Mouse (Mus musculus): ENCODE results near the gene Cox7a1. TPM values are rescaled to one million over a fixed set of nuclear protein-coding genes. Genes with fewer than 3 reads are reported as not detected.

Cox7a1 gene
- 3.5 TPM in 2 replicates for polyA plus RNA-seq (2012; rRNA removed)
- polyA plus RNA-seq (2014; fragmentation: Nextera tagmentation; extraction: Ambion mirVana), result 5.5 and 7.0 TPM in 2 replicates

GRCm38 (mm10) chr7:30183879-30184289 lies at the start of gene Cox7a1:
Gene Cox7a1 (plus strand): TSS chr7:30184144.
- peaks cover 23% of the 10 kb centered on the region for H3K36me3 ChIP-seq (replicated peaks; ENCODE audit: control insufficient read depth, insufficient read depth, low read depth)
- DNase-seq (ENCODE audit: low read depth in 3 of 3, low spot score in 3 of 3) (peak; percentile 82 to 92 (median 87)), ATAC-seq (ENCODE audit: insufficient read depth) (peak; percentile 88)
- H3K4me3 ChIP-seq (ENCODE audit: insufficient read depth in 1 of 2, low read depth in 2 of 2, low read length in 2 of 2), result peak within 1 kb of the TSS; percentile 25 to 45
- H3K4me1 ChIP-seq (replicated peaks; ENCODE audit: control insufficient read depth in 2 of 2, insufficient read depth in 2 of 2, low read length in 1 of 2), result peaks cover 0 to 9% of the 10 kb centered on the region in 2 experiments; a peak in 2 of 4 replicates
- H3K4me2 ChIP-seq (ENCODE audit: low read depth), result peak within 1 kb of the TSS; percentile 64
- TF ChIP-seq CTCF (IDR thresholded peaks at IDR 0.05; ENCODE audit: low read depth) (no peak), EP300 (IDR thresholded peaks at IDR 0.05; ENCODE audit: low read depth) (no peak)
- H3K27ac ChIP-seq, result no peak within 1 kb of the TSS
- WGBS (ENCODE audit: insufficient replicate concordance), result under 1% methylated on average over 11 of the region's 11 CpGs
- no peaks in the 10 kb centered on the region for H3K9me3 ChIP-seq (ENCODE audit: control insufficient read depth, low read length)
- H3K9ac ChIP-seq (replicated peaks), result peak within 1 kb of the TSS; percentile 34; the same call in 1 of the 2 replicates
- no peaks in the 10 kb centered on the region for H3K27me3 ChIP-seq (ENCODE audit: control insufficient read depth, insufficient read depth, low read length)

GRCm38 (mm10) chr7:30136826-30137225 lies 47.1 kb upstream of the Cox7a1 start:
- no peak overlapping the region for H3K27ac ChIP-seq
- H3K36me3 ChIP-seq (replicated peaks; ENCODE audit: control insufficient read depth, insufficient read depth, low read depth), result no peaks in the 10 kb centered on the region; the same call in none of the 2 replicates
- no peak overlapping the region for H3K4me3 ChIP-seq (ENCODE audit: insufficient read depth in 1 of 2, low read depth in 2 of 2, low read length in 2 of 2)
- no peaks in the 10 kb centered on the region; the same call in 1 of the 2 replicates for H3K9me3 ChIP-seq (ENCODE audit: control insufficient read depth, low read length)
- no peak overlapping the region for H3K4me2 ChIP-seq (ENCODE audit: low read depth)
- ATAC-seq (ENCODE audit: insufficient read depth) (no peak), DNase-seq (ENCODE audit: low read depth in 3 of 3, low spot score in 3 of 3) (no peak)
- no peaks in the 10 kb centered on the region for H3K27me3 ChIP-seq (ENCODE audit: control insufficient read depth, insufficient read depth, low read length)
- TF ChIP-seq CTCF (IDR thresholded peaks at IDR 0.05; ENCODE audit: low read depth) (no peak), EP300 (IDR thresholded peaks at IDR 0.05; ENCODE audit: low read depth) (no peak)
- WGBS (ENCODE audit: insufficient replicate concordance), result 84% methylated on average over 10 of the region's 10 CpGs
- no peaks in the 10 kb centered on the region for H3K4me1 ChIP-seq (replicated peaks; ENCODE audit: control insufficient read depth in 2 of 2, insufficient read depth in 2 of 2, low read length in 1 of 2)
- no peak overlapping the region for H3K9ac ChIP-seq (replicated peaks)

GRCm38 (mm10) chr7:30143170-30143554 lies 40.8 kb upstream of the Cox7a1 start:
- DNase-seq (ENCODE audit: low read depth in 3 of 3, low spot score in 3 of 3), result no peak
- Histone ChIP-seq H3K9me3 (ENCODE audit: control insufficient read depth, low read length) (no peaks in the 10 kb centered on the region), H3K36me3 (replicated peaks; ENCODE audit: control insufficient read depth, insufficient read depth, low read depth) (no peaks in the 10 kb centered on the region), H3K27ac (no peak overlapping the region), H3K4me3 (ENCODE audit: insufficient read depth in 1 of 2, low read depth in 2 of 2, low read length in 2 of 2) (peak overlapping the region; percentile 14 to 53; a peak in 3 of 4 replicates), H3K9ac (replicated peaks) (no peak overlapping the region), H3K4me2 (ENCODE audit: low read depth) (peak overlapping the region; percentile 57), H3K4me1 (replicated peaks; ENCODE audit: control insufficient read depth in 2 of 2, insufficient read depth in 2 of 2, low read length in 1 of 2) (no peaks in the 10 kb centered on the region; a peak in 1 of 4 replicates), H3K27me3 (ENCODE audit: control insufficient read depth, insufficient read depth, low read length) (no peaks in the 10 kb centered on the region)
- no peak for ATAC-seq (ENCODE audit: insufficient read depth)
- 13% methylated on average over 8 of the region's 8 CpGs for WGBS (ENCODE audit: insufficient replicate concordance)
- TF ChIP-seq CTCF (IDR thresholded peaks at IDR 0.05; ENCODE audit: low read depth) (no peak), EP300 (IDR thresholded peaks at IDR 0.05; ENCODE audit: low read depth) (no peak)

GRCm38 (mm10) chr7:30143555-30144209 lies 40.3 kb upstream of the Cox7a1 start:
- H3K4me2 ChIP-seq (ENCODE audit: low read depth), result peak overlapping the region; percentile 57
- no peaks in the 10 kb centered on the region; a peak in 1 of 4 replicates for H3K4me1 ChIP-seq (replicated peaks; ENCODE audit: control insufficient read depth in 2 of 2, insufficient read depth in 2 of 2, low read length in 1 of 2)
- no peak overlapping the region for H3K27ac ChIP-seq
- no peak for TF ChIP-seq EP300 (IDR thresholded peaks at IDR 0.05; ENCODE audit: low read depth)
- no peak for TF ChIP-seq CTCF (IDR thresholded peaks at IDR 0.05; ENCODE audit: low read depth)
- DNase-seq (ENCODE audit: low read depth in 3 of 3, low spot score in 3 of 3) (peak in 1 of 3 experiments; percentile 6), ATAC-seq (ENCODE audit: insufficient read depth) (peak; percentile 58; the same call in 1 of the 2 replicates)
- peak overlapping the region; percentile 14 to 53 for H3K4me3 ChIP-seq (ENCODE audit: insufficient read depth in 1 of 2, low read depth in 2 of 2, low read length in 2 of 2)
- H3K9ac ChIP-seq (replicated peaks), result no peak overlapping the region
- no peaks in the 10 kb centered on the region for H3K27me3 ChIP-seq (ENCODE audit: control insufficient read depth, insufficient read depth, low read length)
- no peaks in the 10 kb centered on the region for H3K9me3 ChIP-seq (ENCODE audit: control insufficient read depth, low read length)
- H3K36me3 ChIP-seq (replicated peaks; ENCODE audit: control insufficient read depth, insufficient read depth, low read depth), result no peaks in the 10 kb centered on the region
- 1% methylated on average over 35 of the region's 35 CpGs for WGBS (ENCODE audit: insufficient replicate concordance)

GRCm38 (mm10) chr7:30147011-30147410 lies 36.9 kb upstream of the Cox7a1 start:
- DNase-seq (ENCODE audit: low read depth in 3 of 3, low spot score in 3 of 3), result no peak
- WGBS (ENCODE audit: insufficient replicate concordance), result 80% methylated on average over 5 of the region's 5 CpGs
- no peak overlapping the region for H3K4me2 ChIP-seq (ENCODE audit: low read depth)
- H3K9me3 ChIP-seq (ENCODE audit: control insufficient read depth, low read length), result peaks cover 18% of the 10 kb centered on the region
- H3K4me1 ChIP-seq (replicated peaks; ENCODE audit: control insufficient read depth in 2 of 2, insufficient read depth in 2 of 2, low read length in 1 of 2), result no peaks in the 10 kb centered on the region; a peak in 1 of 4 replicates
- H3K27ac ChIP-seq, result no peak overlapping the region
- H3K36me3 ChIP-seq (replicated peaks; ENCODE audit: control insufficient read depth, insufficient read depth, low read depth), result no peaks in the 10 kb centered on the region; the same call in 1 of the 2 replicates
- H3K9ac ChIP-seq (replicated peaks), result no peak overlapping the region
- ATAC-seq (ENCODE audit: insufficient read depth), result no peak
- TF ChIP-seq EP300 (IDR thresholded peaks at IDR 0.05; ENCODE audit: low read depth) (no peak), CTCF (IDR thresholded peaks at IDR 0.05; ENCODE audit: low read depth) (no peak)
- no peaks in the 10 kb centered on the region for H3K27me3 ChIP-seq (ENCODE audit: control insufficient read depth, insufficient read depth, low read length)
- no peak overlapping the region for H3K4me3 ChIP-seq (ENCODE audit: insufficient read depth in 1 of 2, low read depth in 2 of 2, low read length in 2 of 2)
